Mouse (Mus musculus): ENCODE data around the gene Rfx8.

GRCm38 (mm10) chr1:39712261-39712660, 8.5 kb downstream of the Rfx8 start:
- TF ChIP-seq HCFC1 (IDR thresholded peaks at IDR 0.05; ENCODE audit: low read depth, low read length) (no peak), RAD21 (IDR thresholded peaks at IDR 0.05; ENCODE audit: low read depth, low read length) (no peak), CTCF (conservative IDR thresholded peaks at IDR 0.05 in 1 of 2, IDR thresholded peaks at IDR 0.05 in 1 of 2; ENCODE audit: low read depth in 2 of 2, low read length in 2 of 2) (no peak), POLR2A (IDR thresholded peaks at IDR 0.05; ENCODE audit: low read depth, low read length) (no peak), EP300 (IDR thresholded peaks at IDR 0.05; ENCODE audit: low read length) (no peak), NRF1 (IDR thresholded peaks at IDR 0.05; ENCODE audit: low read depth, low read length) (no peak), ZNF384 (IDR thresholded peaks at IDR 0.05; ENCODE audit: low read depth, low read length) (no peak), ZKSCAN1 (IDR thresholded peaks at IDR 0.05; ENCODE audit: borderline replicate concordance, low read depth, low read length) (no peak), CHD2 (IDR thresholded peaks at IDR 0.05; ENCODE audit: low read length) (no peak), JUND (conservative IDR thresholded peaks at IDR 0.05; ENCODE audit: low read depth, low read length) (no peak), POLR2AphosphoS2 (IDR thresholded peaks at IDR 0.05; ENCODE audit: low read depth, low read length) (no peak), E2F4 (IDR thresholded peaks at IDR 0.05; ENCODE audit: insufficient replicate concordance, low read depth, low read length) (no peak)
